Mouse (Mus musculus): ENCODE results near the gene Cnga2. TPM values are rescaled to one million over a fixed set of nuclear protein-coding genes. Genes with fewer than 3 reads are reported as not detected.
"Not testable (repeated sequence)": the region's sequence is repeated elsewhere in the genome, so short reads cannot be mapped to it uniquely, and the experiment has no call there.

The Cnga2 gene
- polyA plus RNA-seq (2015; fragmentation: Nextera tagmentation; extraction: Ambion mirVana), result 0.05 and 0.06 TPM in 2 replicates

GRCm38 (mm10) chrX:71991549-71991948 lies at the start of gene Cnga2:
Gene Cnga2 (plus strand): TSS chrX:71991849.
- Histone ChIP-seq H3K4me2 (no peak within 1 kb of the TSS), H3K27me3 (replicated peaks) (no peaks in the 10 kb centered on the region), H3K27ac (no peak within 1 kb of the TSS), H3K9me3 (no peaks in the 10 kb centered on the region), H3K4me3 (replicated peaks) (no peak within 1 kb of the TSS), H3K4me1 (no peaks in the 10 kb centered on the region), H3K36me3 (no peaks in the 10 kb centered on the region), H3K9ac (no peak within 1 kb of the TSS)
- 77% methylated on average over 3 of the region's 3 CpGs for WGBS
- no peak for ATAC-seq (ENCODE audit: insufficient read depth, low FRiP score, low read depth)

DNA sequence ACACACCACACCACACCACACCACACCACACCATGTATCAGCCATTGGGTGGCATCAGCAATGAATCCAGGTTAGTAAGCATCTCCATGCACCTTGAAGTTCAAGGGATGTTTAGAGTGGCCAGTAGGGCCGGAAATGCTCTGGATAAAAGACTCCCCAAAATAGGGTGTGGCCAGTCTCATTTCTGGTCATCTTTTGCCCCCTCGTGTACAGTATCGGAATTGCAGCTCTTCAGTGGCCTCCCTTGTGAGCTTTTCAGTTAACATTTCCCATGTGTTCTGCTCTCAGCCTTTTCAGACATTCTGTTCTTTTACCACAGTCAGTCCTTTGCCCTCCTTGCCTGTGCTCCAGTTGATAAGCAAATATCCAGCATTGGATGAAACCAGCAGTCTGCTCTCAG lies 45.0 kb upstream of the Cnga2 start:
- Histone ChIP-seq H3K4me3 (replicated peaks) (no peak overlapping the region), H3K9ac (no peak overlapping the region), H3K4me2 (no peak overlapping the region), H3K4me1 (no peaks in the 10 kb centered on the region), H3K9me3 (no peaks in the 10 kb centered on the region), H3K27ac (no peak overlapping the region), H3K36me3 (no peaks in the 10 kb centered on the region), H3K27me3 (replicated peaks) (no peaks in the 10 kb centered on the region)
- ATAC-seq (ENCODE audit: insufficient read depth, low FRiP score, low read depth), result no peak
- WGBS, result 23% methylated on average over 3 of the region's 3 CpGs

GRCm38 (mm10) chrX:71958366-71958765 lies 33.3 kb upstream of the Cnga2 start:
- no peak overlapping the region for H3K27ac ChIP-seq
- H3K4me3 ChIP-seq (replicated peaks), result no peak overlapping the region
- no peak overlapping the region for H3K9ac ChIP-seq
- H3K4me2 ChIP-seq, result no peak overlapping the region
- no peak for ATAC-seq (ENCODE audit: insufficient read depth, low FRiP score, low read depth)
- no peaks in the 10 kb centered on the region for H3K9me3 ChIP-seq
- H3K27me3 ChIP-seq (replicated peaks), result no peaks in the 10 kb centered on the region
- H3K36me3 ChIP-seq, result no peaks in the 10 kb centered on the region
- H3K4me1 ChIP-seq, result no peaks in the 10 kb centered on the region

DNA sequence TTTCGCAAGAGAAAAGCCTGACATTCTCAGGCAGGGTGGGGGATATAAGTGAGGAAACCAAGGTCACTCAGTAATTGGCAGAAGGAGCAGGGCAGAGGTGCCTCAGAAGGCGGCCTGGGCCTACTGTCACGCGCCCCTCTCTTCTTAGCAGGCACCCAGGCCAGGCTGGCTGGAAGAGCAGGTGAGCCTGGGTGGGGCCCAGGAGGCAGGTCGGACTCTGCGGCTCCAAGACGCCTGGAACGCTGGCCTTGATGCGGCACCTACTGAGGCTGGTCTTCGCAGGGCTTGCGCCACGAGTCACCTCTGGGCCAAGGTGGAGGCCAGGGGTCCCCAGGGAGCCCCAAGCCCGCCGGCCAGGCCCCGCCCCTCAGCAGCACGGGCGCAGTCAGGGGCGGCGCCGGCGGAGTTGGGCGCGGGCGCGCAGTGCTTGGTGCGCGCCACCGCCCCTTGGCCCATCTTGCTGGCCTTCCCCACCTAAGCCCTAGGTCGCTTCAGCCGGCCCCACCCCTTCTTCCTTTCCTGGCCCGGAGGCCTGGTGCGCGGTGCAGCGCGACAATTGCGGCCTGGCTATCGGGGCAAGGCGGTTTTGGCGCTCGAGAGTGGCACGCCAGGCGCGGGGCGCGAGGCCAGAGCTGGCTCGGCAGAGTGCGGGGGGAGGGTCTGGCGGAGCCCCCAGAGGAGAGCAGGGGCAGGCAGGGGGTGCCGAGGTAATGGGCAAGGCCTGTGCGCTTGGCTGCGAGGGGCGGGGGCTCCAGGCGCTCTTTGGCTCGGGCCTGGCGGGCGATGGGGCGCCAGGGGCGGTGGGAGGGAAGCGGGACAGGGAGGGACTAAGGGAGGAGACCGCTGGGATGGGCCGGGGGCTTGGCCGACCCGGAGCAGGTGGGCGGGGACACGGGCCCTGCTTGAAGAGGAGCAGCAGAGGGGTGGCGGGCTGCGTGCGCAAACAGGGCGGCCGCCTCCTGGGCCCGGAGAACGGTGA lies 29.3 kb upstream of the Cnga2 start, which contains the start of gene Prrg3:
TSS of gene Prrg3 (plus strand) at position 552 of the 979 bp plus-strand sequence.
- peak within 1 kb of the TSS; percentile 48; the same call in 1 of the 2 replicates for H3K9ac ChIP-seq
- H3K27me3 ChIP-seq (replicated peaks), result no peaks in the 10 kb centered on the region
- no peaks in the 10 kb centered on the region for H3K9me3 ChIP-seq
- H3K27ac ChIP-seq, result no peak within 1 kb of the TSS
- peak within 1 kb of the TSS; percentile 50 for H3K4me3 ChIP-seq (replicated peaks)
- no peaks in the 10 kb centered on the region for H3K36me3 ChIP-seq
- peak; percentile 87 for ATAC-seq (ENCODE audit: insufficient read depth, low FRiP score, low read depth)
- WGBS, result 23% methylated on average over 51 of the region's 72 CpGs
- no peaks in the 10 kb centered on the region for H3K4me1 ChIP-seq
- H3K4me2 ChIP-seq, result peak within 1 kb of the TSS; percentile 69

- Histone ChIP-seq H3K4me1 (no peaks in the 10 kb centered on the region), H3K27me3 (replicated peaks) (no peaks in the 10 kb centered on the region), H3K36me3 (no peaks in the 10 kb centered on the region), H3K9me3 (no peaks in the 10 kb centered on the region), H3K27ac (no peak overlapping the region), H3K4me2 (peak overlapping the region; percentile 69), H3K4me3 (replicated peaks) (peak overlapping the region; percentile 50), H3K9ac (no peak overlapping the region)
- 38% methylated on average over 9 of the region's 9 CpGs for WGBS
- no peak for ATAC-seq (ENCODE audit: insufficient read depth, low FRiP score, low read depth)
Observed at GRCm38 (mm10) chrX:71963275-71963912, 28.3 kb upstream of the Cnga2 start.

- Histone ChIP-seq H3K36me3 (no peaks in the 10 kb centered on the region), H3K4me1 (no peaks in the 10 kb centered on the region), H3K9me3 (no peaks in the 10 kb centered on the region), H3K4me3 (replicated peaks) (no peak overlapping the region), H3K27me3 (replicated peaks) (no peaks in the 10 kb centered on the region), H3K27ac (no peak overlapping the region), H3K4me2 (no peak overlapping the region), H3K9ac (no peak overlapping the region)
- WGBS, result 56% methylated on average over 1 of the region's 1 CpGs
- no peak for ATAC-seq (ENCODE audit: insufficient read depth, low FRiP score, low read depth)
Observed at GRCm38 (mm10) chrX:71968216-71968615, 23.4 kb upstream of the Cnga2 start.

GRCm38 (mm10) chrX:71968816-71969215 lies 22.8 kb upstream of the Cnga2 start:
- no peaks in the 10 kb centered on the region for H3K9me3 ChIP-seq
- no peaks in the 10 kb centered on the region for H3K36me3 ChIP-seq
- no peak overlapping the region for H3K4me3 ChIP-seq (replicated peaks)
- no peak overlapping the region for H3K27ac ChIP-seq
- no peaks in the 10 kb centered on the region for H3K4me1 ChIP-seq
- ATAC-seq (ENCODE audit: insufficient read depth, low FRiP score, low read depth), result no peak
- H3K4me2 ChIP-seq, result no peak overlapping the region
- H3K27me3 ChIP-seq (replicated peaks), result no peaks in the 10 kb centered on the region
- no peak overlapping the region for H3K9ac ChIP-seq
- WGBS, result 78% methylated on average over 6 of the region's 6 CpGs

DNA sequence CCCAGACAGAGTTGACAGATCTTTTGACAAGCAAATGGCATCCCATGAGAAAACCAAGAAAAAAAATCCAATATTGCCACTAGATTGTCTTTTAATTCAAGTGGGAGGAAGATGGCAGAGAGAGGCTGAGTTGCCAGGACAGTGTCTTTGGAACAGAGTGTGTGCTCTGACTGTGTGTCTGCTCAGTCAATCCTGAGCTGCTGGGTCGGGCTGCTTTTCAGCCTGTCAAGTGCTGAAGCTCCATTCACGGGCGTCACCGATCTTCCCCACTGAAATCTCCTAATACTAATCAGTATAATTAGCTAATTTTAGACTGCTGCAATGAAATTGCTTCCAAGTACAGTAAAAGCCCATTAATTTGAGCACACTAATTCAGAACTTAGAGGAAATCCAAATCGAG lies 20.3 kb upstream of the Cnga2 start:
- no peak overlapping the region for H3K9ac ChIP-seq
- WGBS, result 69% methylated on average over 5 of the region's 5 CpGs
- ATAC-seq (ENCODE audit: insufficient read depth, low FRiP score, low read depth), result no peak

DNA sequence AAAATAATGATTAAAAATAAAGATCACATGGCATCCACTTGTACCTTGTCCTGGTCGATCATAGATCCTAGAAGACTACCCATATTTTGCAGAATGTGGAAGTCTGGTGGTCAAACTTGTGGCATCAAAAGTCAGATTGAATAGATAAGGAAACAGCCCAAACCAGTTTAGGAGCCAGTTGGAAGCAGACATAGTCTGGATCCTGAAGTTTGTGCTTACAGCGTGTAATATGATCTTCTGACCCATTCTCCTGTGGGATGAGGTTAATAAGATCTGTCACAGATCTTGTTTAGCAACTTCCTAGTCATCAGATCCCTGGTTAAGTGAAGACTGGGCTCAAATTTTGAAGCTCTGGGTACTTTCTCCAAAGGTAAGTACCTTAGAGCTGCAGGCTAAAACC lies 19.0 kb upstream of the Cnga2 start, which contains the start of gene Fate1:
TSS of gene Fate1 (plus strand) at position 301 of the 400 bp plus-strand sequence.
- Histone ChIP-seq H3K9me3 (no peaks in the 10 kb centered on the region), H3K4me1 (no peaks in the 10 kb centered on the region), H3K4me2 (no peak within 1 kb of the TSS), H3K4me3 (replicated peaks) (no peak within 1 kb of the TSS), H3K36me3 (no peaks in the 10 kb centered on the region), H3K27ac (no peak within 1 kb of the TSS), H3K27me3 (replicated peaks) (no peaks in the 10 kb centered on the region), H3K9ac (no peak within 1 kb of the TSS)
- no peak for ATAC-seq (ENCODE audit: insufficient read depth, low FRiP score, low read depth)
- WGBS, result 77% methylated on average over 2 of the region's 2 CpGs

More for the DNA sequence above, 20.3 kb upstream of the Cnga2 start:
- no peak overlapping the region for H3K4me2 ChIP-seq
- H3K27ac ChIP-seq, result no peak overlapping the region
- H3K9me3 ChIP-seq, result no peaks in the 10 kb centered on the region
- no peaks in the 10 kb centered on the region for H3K36me3 ChIP-seq
- no peaks in the 10 kb centered on the region for H3K4me1 ChIP-seq
- H3K27me3 ChIP-seq (replicated peaks), result no peaks in the 10 kb centered on the region
- no peak overlapping the region for H3K4me3 ChIP-seq (replicated peaks)

GRCm38 (mm10) chrX:71977681-71978080 lies 14.0 kb upstream of the Cnga2 start:
- not testable (repeated sequence) for ATAC-seq (ENCODE audit: insufficient read depth, low FRiP score, low read depth); H3K36me3 ChIP-seq; H3K9ac ChIP-seq; H3K4me2 ChIP-seq; H3K27ac ChIP-seq; H3K4me1 ChIP-seq; H3K4me3 ChIP-seq (replicated peaks); H3K27me3 ChIP-seq (replicated peaks); H3K9me3 ChIP-seq

DNA sequence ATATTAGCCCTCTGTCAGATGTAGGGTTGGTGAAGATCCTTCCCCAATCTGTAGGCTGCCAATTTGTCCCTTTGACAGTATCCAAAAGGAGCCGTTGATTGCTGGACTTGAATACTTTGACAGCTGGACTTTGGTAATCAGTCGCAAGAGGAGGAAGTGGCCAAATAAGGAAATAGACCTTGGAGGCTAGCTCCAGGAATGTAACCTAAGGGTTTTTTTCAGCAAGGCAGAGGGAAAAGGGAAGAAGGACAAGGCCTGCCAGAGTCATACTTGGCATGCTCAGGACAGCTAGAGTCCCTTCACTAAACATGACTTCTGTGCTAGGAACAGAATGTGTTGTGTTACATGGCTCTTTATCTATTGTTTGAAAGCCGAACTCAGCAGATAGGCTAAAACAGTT lies 11.2 kb upstream of the Cnga2 start:
- Histone ChIP-seq H3K27me3 (replicated peaks) (no peaks in the 10 kb centered on the region), H3K4me1 (no peaks in the 10 kb centered on the region), H3K27ac (no peak overlapping the region), H3K36me3 (no peaks in the 10 kb centered on the region), H3K9me3 (no peaks in the 10 kb centered on the region), H3K9ac (no peak overlapping the region), H3K4me3 (replicated peaks) (no peak overlapping the region), H3K4me2 (no peak overlapping the region)
- WGBS, result 58% methylated on average over 3 of the region's 3 CpGs
- no peak for ATAC-seq (ENCODE audit: insufficient read depth, low FRiP score, low read depth)

DNA sequence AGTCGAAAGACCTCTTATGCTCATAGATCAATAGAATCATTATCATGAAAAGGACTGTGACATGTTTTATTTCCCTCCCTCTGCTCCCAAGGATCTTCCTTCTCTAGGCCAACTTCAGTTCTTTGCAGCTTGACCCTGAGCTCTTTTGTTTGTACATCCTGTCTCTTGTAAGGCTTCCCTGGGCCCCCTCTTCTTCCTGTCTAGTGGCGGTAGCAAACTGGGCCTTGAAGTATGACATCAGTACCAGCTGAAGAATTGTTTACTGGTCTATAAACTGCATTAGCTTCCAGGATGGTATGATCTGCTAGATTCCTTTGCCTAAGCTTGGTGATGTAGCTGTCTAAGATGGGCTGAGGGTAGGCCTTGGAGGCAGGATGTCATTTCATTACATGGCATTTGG lies 10.3 kb upstream of the Cnga2 start:
- no peaks in the 10 kb centered on the region for H3K4me1 ChIP-seq
- H3K36me3 ChIP-seq, result no peaks in the 10 kb centered on the region
- no peak overlapping the region for H3K27ac ChIP-seq
- H3K9ac ChIP-seq, result no peak overlapping the region
- no peak overlapping the region for H3K4me2 ChIP-seq
- H3K27me3 ChIP-seq (replicated peaks), result no peaks in the 10 kb centered on the region
- no peak for ATAC-seq (ENCODE audit: insufficient read depth, low FRiP score, low read depth)
- WGBS, result 68% methylated on average over 2 of the region's 2 CpGs
- H3K9me3 ChIP-seq, result no peaks in the 10 kb centered on the region
- H3K4me3 ChIP-seq (replicated peaks), result no peak overlapping the region

Data from stomach, embryonic 15.5 days (tissue).